Mouse (Mus musculus): ENCODE measurements at regions not wholly inside any gene's neighbourhood (a gene's known extent, or its start where the extent isn't known, plus 50 kb on each side); places are given as distances from the start of the nearest gene placed in this dataset.
A peak's percentile ranks its signal among the peaks of the same experiment; 100 is the strongest.
"Not testable (repeated sequence)": the region's sequence is repeated elsewhere in the genome, so short reads cannot be mapped to it uniquely, and the experiment has no call there.

DNA sequence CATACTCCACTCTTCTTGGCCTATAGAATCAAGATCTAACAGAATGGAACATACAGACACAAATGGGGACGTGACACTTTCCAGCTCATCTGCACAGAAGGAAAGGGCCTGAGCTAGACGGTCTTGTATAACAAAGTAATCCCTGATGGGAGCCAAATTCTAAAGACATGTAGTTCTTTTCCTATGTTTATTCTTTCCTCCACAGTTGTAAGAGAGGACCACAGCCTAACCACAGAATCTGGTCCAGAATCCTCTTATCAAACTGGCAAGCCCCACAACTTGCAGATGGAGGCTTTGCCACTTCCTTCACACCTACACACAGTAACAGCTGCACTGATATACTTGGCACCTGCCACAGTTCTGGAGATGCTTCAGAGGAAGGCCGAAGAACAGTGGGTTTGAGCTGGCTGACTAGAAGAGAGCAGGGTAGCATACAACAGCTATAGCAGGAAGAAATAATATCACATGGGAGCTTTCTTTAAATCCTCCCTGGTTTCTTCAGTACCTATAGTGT is 142.7 kb upstream of the Cenpw start:
- Histone ChIP-seq H3K27ac (no peak overlapping the region), H3K4me1 (no peaks in the 10 kb centered on the region), H3K9ac (no peak overlapping the region), H3K36me3 (no peaks in the 10 kb centered on the region), H3K4me2 (replicated peaks) (no peak overlapping the region), H3K4me3 (no peak overlapping the region), H3K9me3 (no peaks in the 10 kb centered on the region), H3K27me3 (no peaks in the 10 kb centered on the region)
- no peak for ATAC-seq (ENCODE audit: low FRiP score, low read depth)
- 79% methylated on average over 3 of the region's 3 CpGs for WGBS

DNA sequence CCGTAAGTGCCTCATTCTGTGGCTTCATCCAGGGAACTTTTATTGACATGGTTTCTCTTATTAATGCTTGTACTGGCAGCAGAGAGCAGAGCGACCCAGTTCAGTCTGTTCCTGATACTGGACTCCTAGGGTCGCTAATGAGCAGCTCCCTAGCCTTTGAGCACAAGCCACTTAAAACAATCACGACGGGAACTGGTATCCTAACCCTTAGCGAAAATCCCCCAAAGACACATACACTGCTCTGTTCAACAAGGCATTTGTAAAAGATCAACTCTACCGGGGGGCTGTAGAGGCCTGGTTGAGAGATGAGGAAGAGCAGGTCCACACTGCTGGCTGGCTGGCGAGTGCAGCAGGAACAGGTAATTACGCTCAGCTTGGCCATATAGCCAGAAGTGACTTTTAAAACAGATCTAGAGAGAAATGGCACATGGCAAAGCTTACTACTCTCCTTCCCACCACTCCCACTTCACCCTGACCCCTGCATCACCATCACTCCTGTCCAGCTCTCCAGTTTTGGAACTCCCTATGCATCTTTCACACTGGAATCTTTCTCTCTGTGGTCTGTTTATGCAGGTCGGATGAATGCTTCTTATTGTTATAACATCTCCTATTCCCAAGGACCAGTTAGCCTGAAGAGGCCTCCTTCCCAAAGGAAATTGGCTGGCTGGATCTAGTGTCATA is 128.1 kb upstream of the Cenpw start:
- Histone ChIP-seq H3K4me3 (no peak overlapping the region), H3K4me2 (replicated peaks) (0 out of 2 replicates have a peak overlapping the region, but pooled peaks have one; percentile 39), H3K27me3 (no peaks in the 10 kb centered on the region), H3K27ac (peak overlapping the region; percentile 22; the same call in 1 of the 2 replicates), H3K36me3 (no peaks in the 10 kb centered on the region), H3K9ac (no peak overlapping the region), H3K4me1 (peaks cover 24% of the 10 kb centered on the region), H3K9me3 (no peaks in the 10 kb centered on the region)
- peak; percentile 79 for ATAC-seq (ENCODE audit: low FRiP score, low read depth)
- 21% methylated on average over 10 of the region's 10 CpGs for WGBS

DNA sequence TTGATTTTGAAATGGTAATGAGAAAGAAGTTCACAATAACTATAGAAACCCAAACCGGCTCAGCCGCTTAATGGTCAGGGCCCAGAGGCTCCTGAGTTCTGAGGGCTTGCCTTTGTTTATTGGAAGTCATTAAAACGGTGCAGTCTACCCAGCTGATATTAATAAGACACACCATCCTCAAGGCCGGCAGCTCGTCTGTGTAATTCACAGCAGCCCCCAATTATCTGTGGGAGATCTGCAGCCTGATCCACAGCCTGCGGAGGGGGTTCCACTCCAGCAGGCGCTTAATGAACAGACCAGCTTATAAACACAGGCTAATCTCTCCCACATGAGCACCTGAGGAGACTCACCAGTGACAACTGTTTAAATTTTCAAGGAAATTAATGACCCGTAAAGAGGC is 127.5 kb upstream of the Cenpw start:
- Histone ChIP-seq H3K9ac (no peak overlapping the region), H3K9me3 (no peaks in the 10 kb centered on the region), H3K4me3 (no peak overlapping the region), H3K36me3 (no peaks in the 10 kb centered on the region), H3K4me2 (replicated peaks) (peak overlapping the region; percentile 39), H3K27me3 (no peaks in the 10 kb centered on the region), H3K27ac (no peak overlapping the region), H3K4me1 (peaks cover 24% of the 10 kb centered on the region)
- 9% methylated on average over 8 of the region's 8 CpGs for WGBS
- peak; percentile 71 for ATAC-seq (ENCODE audit: low FRiP score, low read depth)

DNA sequence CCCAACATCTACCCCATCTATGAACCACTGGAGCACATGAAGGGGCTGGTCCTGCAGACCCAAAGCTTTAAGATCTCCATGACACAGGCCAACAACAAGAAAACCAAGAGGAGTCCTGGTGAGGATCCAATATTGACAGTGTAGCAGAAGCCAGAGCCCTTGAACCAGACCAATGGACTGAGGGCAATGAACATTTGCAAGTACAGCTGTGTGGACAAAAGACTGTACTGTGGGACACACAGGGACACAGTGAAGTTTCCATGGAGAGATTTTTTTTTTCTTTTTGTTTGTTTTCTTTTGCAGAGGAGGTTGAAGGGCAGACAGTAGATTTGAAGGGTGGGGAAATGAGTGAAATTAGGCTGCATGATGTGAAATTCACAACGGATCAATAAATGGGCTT is 126.5 kb upstream of the Cenpw start:
- no peak overlapping the region for H3K4me3 ChIP-seq
- no peaks in the 10 kb centered on the region for H3K9me3 ChIP-seq
- peaks cover 24% of the 10 kb centered on the region for H3K4me1 ChIP-seq
- ATAC-seq (ENCODE audit: low FRiP score, low read depth): no peak
- H3K27me3 ChIP-seq: no peaks in the 10 kb centered on the region
- WGBS: 33% methylated on average over 1 of the region's 1 CpGs
- H3K9ac ChIP-seq: no peak overlapping the region
- H3K4me2 ChIP-seq (replicated peaks): no peak overlapping the region
- no peaks in the 10 kb centered on the region for H3K36me3 ChIP-seq
- H3K27ac ChIP-seq: no peak overlapping the region

DNA sequence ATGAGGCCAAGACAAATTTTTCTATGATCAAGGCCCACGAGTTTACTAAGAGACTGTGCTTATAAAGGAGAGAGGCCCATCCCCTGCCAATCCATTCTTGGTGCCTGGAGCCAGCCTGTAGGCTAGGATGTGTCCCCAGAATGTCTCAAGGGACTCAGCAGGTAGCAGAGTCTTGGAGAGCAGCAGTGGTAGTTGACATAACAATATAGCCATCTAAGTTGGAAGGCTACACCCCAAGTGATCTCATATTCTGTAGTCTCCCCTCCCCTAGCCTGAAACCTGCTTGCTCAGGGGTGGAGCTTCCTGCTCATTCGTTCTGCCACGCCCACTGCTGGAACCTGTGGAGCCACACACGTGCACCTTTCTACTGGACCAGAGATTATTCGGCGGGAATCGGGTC is 95.5 kb upstream of the Cenpw start:
- H3K4me1 ChIP-seq; ATAC-seq (ENCODE audit: low FRiP score, low read depth): not testable (repeated sequence)
- 77% methylated on average over 3 of the region's 7 CpGs for WGBS

DNA sequence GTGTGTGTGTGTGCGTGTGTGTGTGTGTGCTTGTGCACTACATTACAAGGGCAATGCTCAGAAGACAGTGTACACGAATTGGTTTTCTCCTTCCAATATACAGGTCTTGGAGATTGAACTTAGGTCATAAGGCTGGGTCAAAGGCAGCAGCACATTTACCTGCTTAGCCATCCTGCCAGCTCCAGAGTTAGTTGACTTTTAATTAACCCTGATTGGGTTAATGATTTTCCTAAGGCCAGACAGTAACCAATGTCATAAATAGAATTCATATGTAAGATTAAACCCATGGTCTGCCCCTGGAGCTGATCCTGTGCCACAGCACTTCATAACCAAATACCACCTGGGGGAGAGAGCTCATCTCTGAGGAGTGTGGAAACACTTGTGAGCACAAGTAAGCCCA is 81.3 kb upstream of the Cenpw start:
- H3K27me3 ChIP-seq: no peaks in the 10 kb centered on the region
- no peak overlapping the region for H3K9ac ChIP-seq
- H3K4me3 ChIP-seq: no peak overlapping the region
- H3K27ac ChIP-seq: no peak overlapping the region
- H3K36me3 ChIP-seq: no peaks in the 10 kb centered on the region
- no peaks in the 10 kb centered on the region for H3K9me3 ChIP-seq
- H3K4me1 ChIP-seq: peaks cover 11% of the 10 kb centered on the region
- H3K4me2 ChIP-seq (replicated peaks): no peak overlapping the region
- WGBS: 85% methylated on average over 2 of the region's 2 CpGs
- ATAC-seq (ENCODE audit: low FRiP score, low read depth): no peak

More for the DNA sequence above, 95.5 kb upstream of the Cenpw start:
- not testable (repeated sequence) for H3K9ac ChIP-seq; H3K4me3 ChIP-seq; H3K36me3 ChIP-seq; H3K4me2 ChIP-seq (replicated peaks); H3K9me3 ChIP-seq; H3K27me3 ChIP-seq; H3K27ac ChIP-seq

DNA sequence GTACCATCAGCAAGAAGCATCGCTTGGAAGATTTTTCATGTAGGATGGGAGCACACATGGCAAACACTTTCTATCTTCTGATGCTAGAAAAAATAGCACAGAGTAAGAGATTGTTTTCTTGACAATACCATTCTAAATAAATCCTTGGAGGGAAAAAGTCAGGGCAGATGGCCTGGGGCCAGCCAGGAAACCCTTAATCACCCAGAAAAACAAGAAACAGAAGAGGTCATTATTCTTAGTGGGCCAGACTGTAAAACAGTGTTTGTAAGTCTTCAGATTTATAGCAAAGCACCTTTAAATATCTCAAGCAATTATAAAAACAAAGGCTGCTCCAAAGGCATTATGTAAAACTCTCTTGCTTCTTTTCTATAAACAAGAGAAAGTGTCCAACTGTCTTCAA is 80.1 kb upstream of the Cenpw start:
- no peak for ATAC-seq (ENCODE audit: low FRiP score, low read depth)

DNA sequence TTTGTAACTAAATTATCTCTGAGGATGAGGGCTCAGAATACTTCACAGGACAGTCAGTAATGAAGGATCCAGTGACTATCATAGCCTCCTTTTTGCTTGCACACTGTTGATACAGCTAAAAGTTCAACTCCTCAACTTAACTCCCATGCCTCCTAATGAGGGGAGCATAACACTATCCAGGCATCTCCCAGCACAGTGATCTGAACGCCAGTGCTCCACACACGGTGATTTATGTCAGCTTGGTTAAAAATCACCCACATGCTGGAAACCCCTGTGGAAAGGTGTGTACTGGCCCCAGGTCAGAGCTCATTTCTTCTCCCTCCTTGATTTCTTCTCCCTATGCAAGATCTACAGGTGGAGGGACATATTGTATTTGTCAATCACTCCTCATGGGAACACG is 79.6 kb upstream of the Cenpw start:
- H3K4me3 ChIP-seq: no peak overlapping the region
- H3K9me3 ChIP-seq: no peaks in the 10 kb centered on the region
- H3K4me2 ChIP-seq (replicated peaks): no peak overlapping the region
- no peaks in the 10 kb centered on the region for H3K27me3 ChIP-seq
- no peak overlapping the region for H3K27ac ChIP-seq
- 12% methylated on average over 3 of the region's 3 CpGs for WGBS
- no peaks in the 10 kb centered on the region for H3K36me3 ChIP-seq
- ATAC-seq (ENCODE audit: low FRiP score, low read depth): no peak
- H3K9ac ChIP-seq: no peak overlapping the region
- H3K4me1 ChIP-seq: peaks cover 11% of the 10 kb centered on the region

More for the DNA sequence above, 80.1 kb upstream of the Cenpw start:
- Histone ChIP-seq H3K4me1 (peaks cover 11% of the 10 kb centered on the region), H3K27me3 (no peaks in the 10 kb centered on the region), H3K9ac (no peak overlapping the region), H3K4me2 (replicated peaks) (no peak overlapping the region), H3K9me3 (no peaks in the 10 kb centered on the region), H3K27ac (no peak overlapping the region), H3K36me3 (no peaks in the 10 kb centered on the region), H3K4me3 (no peak overlapping the region)
- WGBS: 55% methylated on average over 1 of the region's 1 CpGs

DNA sequence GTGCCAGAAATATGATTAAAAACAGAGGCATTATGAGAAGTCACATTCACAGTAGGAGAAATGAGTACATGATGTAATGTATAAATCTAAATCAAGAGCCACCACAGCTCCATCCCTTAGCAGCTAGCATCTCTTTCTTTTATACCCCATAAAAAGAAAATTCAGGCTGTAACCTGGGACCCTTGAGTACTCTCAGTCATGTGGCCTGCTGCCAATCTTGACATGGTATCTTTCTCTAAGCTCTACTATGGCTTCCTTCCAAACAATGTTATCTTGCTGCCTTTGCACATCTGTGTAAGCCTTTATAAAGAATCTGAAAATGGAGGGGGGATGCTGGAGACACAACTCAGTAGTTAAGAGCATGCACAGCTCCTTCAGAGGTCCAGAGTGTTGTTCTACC is 78.6 kb upstream of the Cenpw start:
- Histone ChIP-seq H3K4me3 (no peak overlapping the region), H3K27me3 (no peaks in the 10 kb centered on the region), H3K9ac (no peak overlapping the region), H3K36me3 (no peaks in the 10 kb centered on the region), H3K9me3 (no peaks in the 10 kb centered on the region), H3K4me2 (replicated peaks) (no peak overlapping the region), H3K27ac (no peak overlapping the region), H3K4me1 (peaks cover 11% of the 10 kb centered on the region)
- ATAC-seq (ENCODE audit: low FRiP score, low read depth): peak; percentile 77

DNA sequence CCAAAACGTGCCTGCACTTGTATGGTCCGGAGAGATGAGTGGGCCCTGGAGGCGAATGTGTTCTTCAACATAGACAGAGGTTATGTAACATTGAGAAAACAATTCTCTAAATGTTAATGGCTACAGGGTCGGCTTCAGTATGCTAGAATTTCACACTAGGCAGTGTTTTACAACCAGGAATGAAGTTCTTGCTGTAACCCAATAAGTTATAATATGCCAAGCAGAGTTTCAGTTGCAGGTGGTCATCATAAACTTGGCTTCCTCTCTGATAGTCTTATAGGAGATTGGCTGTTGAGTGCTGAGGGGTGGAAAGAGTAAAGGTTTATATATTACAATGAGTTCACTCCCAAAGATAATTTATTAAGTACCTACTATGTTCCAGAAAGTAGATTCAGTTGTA is 64.8 kb upstream of the Cenpw start:
- H3K9me3 ChIP-seq: no peaks in the 10 kb centered on the region
- no peaks in the 10 kb centered on the region for H3K27me3 ChIP-seq
- 70% methylated on average over 4 of the region's 4 CpGs for WGBS
- H3K4me2 ChIP-seq (replicated peaks): no peak overlapping the region
- H3K36me3 ChIP-seq: no peaks in the 10 kb centered on the region
- no peak overlapping the region for H3K27ac ChIP-seq
- H3K9ac ChIP-seq: no peak overlapping the region
- no peak overlapping the region for H3K4me3 ChIP-seq
- ATAC-seq (ENCODE audit: low FRiP score, low read depth): no peak
- H3K4me1 ChIP-seq: no peaks in the 10 kb centered on the region

DNA sequence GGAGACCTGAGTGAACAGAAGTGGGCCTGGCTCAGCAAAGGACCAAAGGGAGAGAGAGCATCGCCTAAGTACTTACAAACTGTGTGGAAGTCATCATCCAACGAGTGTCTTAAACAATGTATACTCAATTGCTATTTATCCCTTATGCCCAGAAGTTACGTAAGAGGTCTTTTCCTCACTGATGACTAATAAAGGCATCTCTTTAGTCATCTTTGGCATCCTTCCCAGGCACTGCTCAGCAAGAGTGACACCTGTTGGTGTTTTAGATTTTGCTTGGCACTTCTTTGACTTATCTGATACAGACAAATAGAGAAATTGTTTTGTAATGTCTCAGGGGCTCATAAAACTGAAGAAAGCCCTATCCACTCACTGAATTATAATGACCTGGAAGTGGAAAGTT is 59.4 kb upstream of the Cenpw start:
- Histone ChIP-seq H3K36me3 (no peaks in the 10 kb centered on the region), H3K9ac (no peak overlapping the region), H3K9me3 (no peaks in the 10 kb centered on the region), H3K27me3 (no peaks in the 10 kb centered on the region), H3K4me1 (no peaks in the 10 kb centered on the region), H3K4me2 (replicated peaks) (no peak overlapping the region), H3K4me3 (no peak overlapping the region), H3K27ac (no peak overlapping the region)
- WGBS: 68% methylated on average over 3 of the region's 3 CpGs
- no peak for ATAC-seq (ENCODE audit: low FRiP score, low read depth)

DNA sequence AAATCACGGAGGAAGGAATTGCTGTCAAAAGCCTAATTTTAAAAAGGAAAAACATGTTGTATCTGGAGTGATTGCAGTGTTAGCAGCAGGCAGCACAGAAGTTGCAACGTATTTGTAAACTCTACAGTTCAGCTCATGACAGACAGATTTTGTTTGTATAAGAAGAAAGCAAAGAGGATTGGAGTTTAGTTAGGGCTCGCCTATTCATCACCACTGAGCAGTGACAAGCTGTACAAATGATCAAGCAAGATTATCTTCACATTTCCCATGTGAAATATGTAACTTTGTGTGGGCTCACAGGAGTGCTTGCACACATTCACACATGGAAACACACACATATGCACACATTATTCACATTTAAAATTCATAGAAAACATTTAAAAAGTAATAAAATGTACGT is 57.5 kb upstream of the Cenpw start:
- Histone ChIP-seq H3K4me1 (no peaks in the 10 kb centered on the region), H3K9ac (no peak overlapping the region), H3K27me3 (no peaks in the 10 kb centered on the region), H3K27ac (no peak overlapping the region), H3K36me3 (no peaks in the 10 kb centered on the region), H3K4me3 (no peak overlapping the region), H3K4me2 (replicated peaks) (no peak overlapping the region), H3K9me3 (no peaks in the 10 kb centered on the region)
- ATAC-seq (ENCODE audit: low FRiP score, low read depth): no peak
- 65% methylated on average over 4 of the region's 4 CpGs for WGBS
